Mouse (Mus musculus) hindbrain, postnatal 0 days (tissue): ENCODE measurements around the gene Nadsyn1. TPM values are rescaled to one million over a fixed set of nuclear protein-coding genes. Genes with fewer than 3 reads are reported as not detected.

Experiments
- ATAC-seq: fragments of 200-750 bp; cut with Nextera tagmentation; 2 replicates; pipeline ENCODE4 v1.8.0; 2017; ENCODE audit warnings: mild to moderate bottlenecking, moderate TSS enrichment, moderate library complexity
- DNase-seq: peaks from one replicate; pipeline ENCODE4 v3.0.0-alpha.2; 2015; ENCODE audit warnings: low spot score
- H3K27ac ChIP-seq: fragments of 300-500 bp; sonication (generic); 2 replicates; pipeline ENCODE4 v1.5.1; 2014; ENCODE audit warnings: mild to moderate bottlenecking
- H3K27me3 ChIP-seq: fragments of 300-500 bp; sonication (generic); 2 replicates; pipeline ENCODE4 v1.6.1; 2014; ENCODE audit warnings: low read length, mixed read lengths; ENCODE audit not compliant: insufficient read depth
- H3K36me3 ChIP-seq: fragments of 300-500 bp; sonication (generic); 2 replicates; pipeline ENCODE4 v1.6.1; 2014; ENCODE audit warnings: low read length, mixed read lengths; ENCODE audit not compliant: insufficient read depth
- H3K4me1 ChIP-seq: fragments of 300-500 bp; sonication (generic); 2 replicates; pipeline ENCODE4 v1.6.1; 2014; ENCODE audit warnings: antibody characterized with exemption, low read length, mixed read lengths; ENCODE audit not compliant: insufficient read depth
- H3K4me2 ChIP-seq: fragments of 300-500 bp; sonication (generic); 2 replicates; pipeline ENCODE4 v1.6.1; 2014; ENCODE audit warnings: low read depth, mild to moderate bottlenecking, low read length, moderate library complexity, mixed read lengths
- H3K4me3 ChIP-seq: fragments of 300-500 bp; sonication (generic); 2 replicates; pipeline ENCODE4 v1.5.1; 2014; ENCODE audit warnings: low read length
- H3K9ac ChIP-seq: fragments of 300-500 bp; sonication (generic); replicated peaks from 2 replicates; pipeline ENCODE4 v1.6.1; 2014; ENCODE audit warnings: mild to moderate bottlenecking, low read length, moderate library complexity, mixed read lengths
- H3K9me3 ChIP-seq: fragments of 300-500 bp; sonication (generic); 2 replicates; pipeline ENCODE4 v1.6.1; 2016; ENCODE audit warnings: low read length, mixed read lengths
- CTCF ChIP-seq: IDR thresholded peaks from 2 replicates; pipeline ENCODE4 v1.5.1; 2016; ENCODE audit warnings: antibody characterized with exemption, control low read depth, low read depth
- WGBS: fragments of 180-500 bp; shearing (Covaris S2); extraction: QIAGEN DNeasy Blood & Tissue Kit; methylation state at CpG from one replicate; pipeline ENCODE4 v1.1.7; 2014; 5-methylcytosine and 5-hydroxymethylcytosine counted together
- polyA plus RNA-seq: library from polyadenylated mRNA; unstranded; fragments of >200 nt; fragmentation: Nextera tagmentation; extraction: Ambion mirVana; gene quantifications from 2 replicates; pipeline ENCODE4 v1.2.1, GENCODE M21; 2015
- total RNA-seq: library from RNA; depleted of rRNA; stranded (reverse); fragments of >200 nt; gene quantifications from 2 replicates; pipeline ENCODE4 v1.2.3, GENCODE M21; 2014

Gene Nadsyn1
- total and polyA plus RNA-seq, 2 experiments from 2014 or later, result 4.6 to 10.7 TPM

DNA sequence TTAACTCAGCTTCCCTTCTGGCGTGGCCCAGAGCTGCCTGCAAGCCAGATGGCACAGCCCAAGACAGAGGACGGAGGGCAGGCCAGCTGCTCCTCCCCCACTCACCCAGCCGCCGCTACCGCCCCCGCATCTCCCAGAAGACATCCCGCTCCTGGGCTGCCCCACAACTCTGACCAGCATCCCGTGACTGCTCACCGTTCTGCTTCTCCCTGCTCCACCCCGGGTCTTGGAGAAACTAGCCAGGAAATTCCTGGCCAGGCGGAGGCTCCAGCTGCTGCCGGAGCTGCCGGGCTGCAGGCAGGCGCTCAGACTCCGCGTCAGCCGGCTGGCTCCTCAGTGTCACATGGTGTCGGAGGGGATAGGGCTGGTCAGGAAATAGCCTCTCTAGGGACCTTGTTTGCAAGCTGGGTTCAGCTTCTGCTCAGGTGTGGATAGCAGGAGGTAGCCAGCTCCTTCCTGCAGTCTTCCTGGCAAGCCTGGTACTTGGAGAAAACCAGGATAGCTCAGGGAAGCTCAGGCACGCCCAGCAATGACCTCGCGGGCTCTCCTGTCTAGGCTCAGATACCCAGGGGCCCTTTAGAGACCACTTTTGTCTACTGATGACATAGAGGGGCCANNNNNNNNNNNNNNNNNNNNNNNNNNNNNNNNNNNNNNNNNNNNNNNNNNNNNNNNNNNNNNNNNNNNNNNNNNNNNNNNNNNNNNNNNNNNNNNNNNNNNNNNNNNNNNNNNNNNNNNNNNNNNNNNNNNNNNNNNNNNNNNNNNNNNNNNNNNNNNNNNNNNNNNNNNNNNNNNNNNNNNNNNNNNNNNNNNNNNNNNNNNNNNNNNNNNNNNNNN is 38.4 kb downstream of the Nadsyn1 start, which contains the start of gene Mrgpre:
TSS of gene Mrgpre (minus strand) at position 505 of the 834 bp plus-strand sequence.
- TF ChIP-seq CTCF, result no peak
- ATAC-seq (peak; percentile 94), DNase-seq (peak; percentile 87)
- peaks cover 23% of the 10 kb centered on the region for H3K4me1 ChIP-seq
- H3K4me3 ChIP-seq, result peak within 1 kb of the TSS; percentile 46
- H3K36me3 ChIP-seq, result no peaks in the 10 kb centered on the region
- no peaks in the 10 kb centered on the region for H3K27me3 ChIP-seq
- peak within 1 kb of the TSS; percentile 81 for H3K27ac ChIP-seq
- 2% methylated on average over 21 of the region's 21 CpGs for WGBS
- H3K9me3 ChIP-seq, result no peaks in the 10 kb centered on the region
- H3K9ac ChIP-seq, result peak within 1 kb of the TSS; percentile 57
- peak within 1 kb of the TSS; percentile 70 for H3K4me2 ChIP-seq

DNA sequence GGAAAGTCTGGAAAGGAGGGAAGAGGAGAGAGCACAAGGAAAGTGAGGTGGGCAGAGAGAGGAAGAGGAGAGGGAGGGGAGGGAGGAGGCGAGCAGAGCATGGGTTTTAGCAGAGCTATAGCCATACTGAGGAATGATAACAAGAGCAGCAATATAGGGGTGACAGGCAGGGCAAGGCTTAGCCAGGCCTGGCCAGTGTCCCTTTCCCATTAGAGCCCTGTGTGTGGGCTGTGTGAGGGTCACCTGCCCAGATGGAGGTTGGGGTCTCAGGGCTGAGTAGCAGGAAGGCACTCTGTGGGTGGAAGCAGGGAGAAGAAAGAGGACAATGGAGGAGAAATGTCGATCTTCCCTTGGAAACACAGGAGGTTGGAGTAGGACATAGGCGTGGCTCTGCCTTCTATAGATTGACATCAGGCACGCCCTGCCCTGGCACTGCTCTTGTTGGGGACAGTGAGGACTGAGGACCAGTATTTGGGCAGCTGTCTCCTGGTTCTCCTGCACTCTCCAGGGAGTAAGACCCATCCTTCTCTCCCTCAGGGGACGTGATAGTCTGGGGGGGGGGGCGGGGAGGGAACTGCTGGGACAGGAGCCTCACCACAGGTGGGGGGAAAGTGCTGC is 39.2 kb downstream of the Nadsyn1 start:
- peak overlapping the region; percentile 57 for H3K9ac ChIP-seq
- H3K36me3 ChIP-seq, result no peaks in the 10 kb centered on the region

DNA sequence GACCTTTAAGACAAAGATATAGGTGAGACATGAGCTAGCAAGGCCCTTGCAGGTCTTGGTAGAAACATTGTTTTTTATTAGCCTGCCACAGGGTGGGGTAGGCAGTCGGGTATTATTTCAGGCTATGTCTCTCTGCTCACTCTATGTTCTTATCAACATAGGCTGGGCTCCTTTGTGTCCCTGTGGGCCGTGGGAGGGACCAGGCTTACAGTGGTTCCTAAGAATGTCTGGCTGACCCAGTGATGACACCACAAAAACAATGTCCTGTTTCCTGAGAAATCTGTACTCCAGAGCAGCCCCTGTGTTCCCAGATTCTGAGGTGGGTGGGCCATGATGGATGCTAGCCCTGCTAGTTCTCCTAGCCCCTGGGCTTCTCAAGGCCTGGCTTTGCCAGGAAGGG is 45.3 kb downstream of the Nadsyn1 start:
- Histone ChIP-seq H3K4me3 (no peak overlapping the region), H3K27me3 (no peaks in the 10 kb centered on the region), H3K36me3 (no peaks in the 10 kb centered on the region), H3K9me3 (no peaks in the 10 kb centered on the region), H3K4me2 (no peak overlapping the region), H3K27ac (no peak overlapping the region), H3K9ac (no peak overlapping the region), H3K4me1 (no peaks in the 10 kb centered on the region)
- no peak for TF ChIP-seq CTCF
- ATAC-seq (no peak), DNase-seq (no peak)
- 66% methylated on average over 2 of the region's 2 CpGs for WGBS

More for the DNA sequence above, 39.2 kb downstream of the Nadsyn1 start:
- peak overlapping the region; percentile 46 for H3K4me3 ChIP-seq
- H3K27me3 ChIP-seq, result no peaks in the 10 kb centered on the region
- no peak for DNase-seq
- peak overlapping the region; percentile 81 for H3K27ac ChIP-seq
- H3K4me2 ChIP-seq, result peak overlapping the region; percentile 70
- no peak for TF ChIP-seq CTCF
- peaks cover 23% of the 10 kb centered on the region for H3K4me1 ChIP-seq
- ATAC-seq, result peak; percentile 78
- H3K9me3 ChIP-seq, result no peaks in the 10 kb centered on the region
- 8% methylated on average over 5 of the region's 6 CpGs for WGBS

DNA sequence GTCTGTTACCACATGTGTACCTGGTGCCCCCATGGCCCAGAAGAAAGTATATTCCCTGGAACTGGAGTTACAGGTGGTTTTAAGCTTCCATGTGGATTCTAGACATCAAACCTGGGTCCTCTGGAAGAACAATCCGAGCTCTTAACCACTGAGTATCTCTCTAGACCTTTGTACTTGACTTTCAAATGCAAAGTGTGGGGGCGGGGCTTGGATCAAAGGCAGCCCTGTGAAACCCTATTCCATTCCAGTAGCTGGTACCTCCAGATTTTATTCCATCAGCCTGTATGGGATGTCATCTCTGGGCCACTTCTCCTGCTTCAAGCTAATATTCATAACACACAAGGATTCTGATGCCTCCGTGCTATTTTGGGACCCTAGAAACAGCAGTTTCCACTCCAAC is 46.5 kb downstream of the Nadsyn1 start:
- TF ChIP-seq CTCF, result no peak
- Histone ChIP-seq H3K36me3 (no peaks in the 10 kb centered on the region), H3K4me3 (no peak overlapping the region), H3K4me1 (no peaks in the 10 kb centered on the region), H3K9ac (no peak overlapping the region), H3K4me2 (no peak overlapping the region), H3K27ac (no peak overlapping the region), H3K27me3 (no peaks in the 10 kb centered on the region), H3K9me3 (no peaks in the 10 kb centered on the region)
- ATAC-seq, result no peak
- no peak for DNase-seq
- WGBS, result 33% methylated on average over 3 of the region's 3 CpGs

DNA sequence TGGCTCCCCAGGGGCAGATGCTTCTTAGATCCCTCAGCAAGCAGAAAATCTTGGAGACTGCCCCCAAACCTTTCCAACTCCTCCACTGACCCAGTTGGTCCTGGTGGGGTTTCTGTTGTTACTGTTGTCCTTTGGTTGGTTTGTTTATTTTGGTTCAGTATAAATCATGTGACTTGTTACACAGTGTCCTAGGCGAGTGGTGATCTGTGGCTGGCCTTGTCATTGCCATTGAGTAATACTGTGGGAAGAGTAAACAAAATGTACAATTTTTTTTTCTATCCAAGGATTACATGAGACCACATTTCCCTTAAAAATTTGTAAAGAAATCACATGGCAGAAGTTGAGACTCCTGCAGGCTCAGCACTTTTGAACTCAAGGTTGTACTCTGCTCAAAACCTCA is 53.2 kb downstream of the Nadsyn1 start:
- WGBS, result 47% methylated on average over 1 of the region's 1 CpGs
- Histone ChIP-seq H3K27ac (no peak overlapping the region), H3K4me1 (no peaks in the 10 kb centered on the region), H3K9ac (no peak overlapping the region), H3K9me3 (no peaks in the 10 kb centered on the region), H3K4me2 (no peak overlapping the region), H3K27me3 (no peaks in the 10 kb centered on the region), H3K4me3 (no peak overlapping the region), H3K36me3 (no peaks in the 10 kb centered on the region)
- no peak for DNase-seq
- no peak for TF ChIP-seq CTCF
- ATAC-seq, result no peak

DNA sequence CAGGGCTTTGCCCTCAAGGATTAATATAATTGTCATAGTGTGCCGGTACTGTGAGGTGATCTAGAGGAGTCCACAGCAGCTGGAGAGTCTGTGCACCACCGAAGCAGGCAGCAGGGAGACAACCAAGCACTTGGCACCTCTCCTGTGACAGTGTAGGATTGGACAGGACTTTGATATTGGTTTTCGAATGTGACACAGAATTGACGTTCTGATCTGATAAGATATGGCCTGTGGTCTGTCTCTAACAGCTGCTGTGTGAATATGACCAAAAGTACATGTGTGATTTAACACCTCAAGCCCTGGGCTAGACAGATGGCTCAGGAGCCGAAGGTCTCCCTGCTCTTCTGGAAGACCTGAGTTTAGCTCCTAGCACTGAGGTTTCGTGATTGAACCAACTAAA is 54.4 kb downstream of the Nadsyn1 start:
- no peak for DNase-seq
- no peaks in the 10 kb centered on the region for H3K9me3 ChIP-seq
- H3K4me2 ChIP-seq, result no peak overlapping the region
- WGBS, result 81% methylated on average over 6 of the region's 6 CpGs
- no peak for ATAC-seq
- TF ChIP-seq CTCF, result no peak
- no peak overlapping the region for H3K27ac ChIP-seq
- no peaks in the 10 kb centered on the region for H3K4me1 ChIP-seq
- H3K9ac ChIP-seq, result no peak overlapping the region
- H3K27me3 ChIP-seq, result no peaks in the 10 kb centered on the region
- H3K4me3 ChIP-seq, result no peak overlapping the region
- H3K36me3 ChIP-seq, result no peaks in the 10 kb centered on the region

DNA sequence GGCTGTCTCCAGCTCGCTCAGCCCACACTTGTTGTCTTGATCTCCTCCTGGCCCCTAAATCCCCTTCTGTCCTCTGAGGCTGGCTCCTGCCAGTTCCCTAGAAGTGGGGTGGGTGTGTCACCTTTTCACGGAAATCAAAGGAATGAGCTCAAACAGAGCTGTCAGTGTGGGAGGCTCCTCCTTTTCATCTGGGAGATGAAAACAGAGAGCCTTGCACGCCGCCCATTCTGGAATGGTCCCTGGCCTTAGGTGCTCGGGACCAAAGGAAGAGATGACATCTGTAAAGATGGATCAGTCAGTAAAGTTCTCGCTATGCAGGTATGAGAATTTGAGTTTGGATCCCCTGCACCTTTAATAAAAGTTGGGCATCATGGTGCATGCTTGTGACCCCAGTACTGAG is 55.8 kb downstream of the Nadsyn1 start, which contains the start of gene Mrgprg:
TSS of gene Mrgprg (minus strand) at position 101 of the 400 bp plus-strand sequence.
- H3K9ac ChIP-seq, result no peak within 1 kb of the TSS
- WGBS, result 54% methylated on average over 6 of the region's 6 CpGs
- H3K9me3 ChIP-seq, result no peaks in the 10 kb centered on the region
- TF ChIP-seq CTCF, result no peak
- H3K4me2 ChIP-seq, result no peak within 1 kb of the TSS
- H3K27me3 ChIP-seq, result no peaks in the 10 kb centered on the region
- H3K4me1 ChIP-seq, result no peaks in the 10 kb centered on the region
- no peak for DNase-seq
- ATAC-seq, result no peak
- H3K27ac ChIP-seq, result no peak within 1 kb of the TSS
- H3K4me3 ChIP-seq, result no peak within 1 kb of the TSS
- H3K36me3 ChIP-seq, result no peaks in the 10 kb centered on the region
